Mouse (Mus musculus): ENCODE measurements around the gene Foxf2. TPM values are rescaled to one million over a fixed set of nuclear protein-coding genes. Genes with fewer than 3 reads are reported as not detected.

Gene Foxf2
- polyA plus RNA-seq (2021; fragmentation: Nextera tagmentation) = 0.93 and 0.94 TPM in 2 replicates
- long read RNA-seq, experiment 1, partial matches to known transcripts = 1 of 1 reads
- long read RNA-seq, experiment 1, other reads (novel, unspliced or antisense) = 0 of 1 reads
- long read RNA-seq, experiment 2, transcript Foxf2-201 (2 exons, 2,363 nt) = major isoform, 10 of 10 reads
- long read RNA-seq, experiment 2, partial matches to known transcripts = 0 of 10 reads
- long read RNA-seq, experiment 2, other reads (novel, unspliced or antisense) = 0 of 10 reads

DNA sequence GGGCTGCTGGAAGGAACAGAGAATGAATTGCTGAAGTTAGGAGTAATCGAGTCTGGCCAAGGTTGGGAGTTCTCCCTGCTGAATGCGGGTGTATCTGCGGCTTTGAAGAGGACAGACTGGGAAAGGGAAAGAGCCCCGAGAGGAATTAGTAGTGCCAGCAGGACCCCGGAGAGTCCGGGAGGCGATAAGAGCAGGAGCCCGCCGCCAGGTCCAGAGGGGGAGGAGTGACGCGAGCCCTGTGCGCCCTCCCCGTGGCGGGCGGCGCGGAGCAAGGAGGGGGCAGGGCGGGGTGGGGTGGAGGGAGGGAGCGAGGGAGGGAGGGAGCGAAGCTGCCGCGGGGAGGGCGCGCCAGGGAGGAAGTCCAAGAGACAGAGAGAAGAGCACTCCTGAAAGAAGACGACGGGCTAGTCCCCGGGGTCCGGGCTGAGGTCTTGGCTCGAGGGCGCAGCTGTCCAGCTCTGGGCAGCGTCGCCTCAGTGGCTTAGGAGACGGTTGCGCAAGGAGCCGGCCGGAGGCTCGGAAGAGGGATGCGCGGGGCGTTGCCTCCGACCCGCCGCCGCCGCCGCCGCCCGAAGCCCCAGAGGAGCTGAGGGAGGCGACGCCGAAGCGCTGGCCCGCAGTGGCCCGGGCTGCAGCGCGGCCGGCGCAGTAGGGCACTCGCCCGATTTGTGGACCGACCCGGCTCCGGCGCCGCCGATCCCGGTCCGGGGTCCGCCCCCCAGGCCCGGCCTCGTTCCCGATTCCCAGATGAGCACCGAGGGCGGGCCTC is at the start of gene Foxf2:
TSS of gene Foxf2 (plus strand) at position 484 of the 769 bp plus-strand sequence.

Small RNAs within 50 kb of the gene (microRNA-seq; reads per million reads assigned to microRNA genes)
- gene Gm27516 = not detected

Other genes with a start within 250 kb of the Foxf2 start
- gene Foxq1, start 69.7 kb upstream of the Foxf2 start, polyA plus RNA-seq (2021; fragmentation: Nextera tagmentation) = 0.92 and 1.4 TPM in 2 replicates
- not detected in 2 replicates for gene A530084C06Rik, start 66.5 kb upstream of the Foxf2 start, polyA plus RNA-seq (2021; fragmentation: Nextera tagmentation)
- gene Foxc1, start 180.8 kb downstream of the Foxf2 start, polyA plus RNA-seq (2021; fragmentation: Nextera tagmentation) = 0.08 and 0.31 TPM in 2 replicates